Mouse (Mus musculus) retina, postnatal 7 days (tissue): ENCODE data around the gene Foxj1.

Experiments used
- DNase-seq: peaks from one replicate; pipeline ENCODE4 v3.0.0-alpha.2; 2012; ENCODE audit warnings: low read depth, low spot score

Foxj1 gene

GRCm38 (mm10) chr11:116342069-116342791 is 7.0 kb upstream of the Foxj1 start:
- DNase-seq = no peak

GRCm38 (mm10) chr11:116337531-116337930 is 2.3 kb upstream of the Foxj1 start:
- DNase-seq = no peak

GRCm38 (mm10) chr11:116337000-116337399 is 1.8 kb upstream of the Foxj1 start:
- no peak for DNase-seq

GRCm38 (mm10) chr11:116336393-116336792 is 1.2 kb upstream of the Foxj1 start:
- no peak for DNase-seq

- no peak for DNase-seq
Observed at GRCm38 (mm10) chr11:116334417-116334782, 799 bp downstream of the Foxj1 start.

GRCm38 (mm10) chr11:116333526-116334416 is 1.4 kb downstream of the Foxj1 start:
- no peak for DNase-seq

- DNase-seq = no peak
Observed at GRCm38 (mm10) chr11:116332983-116333270, 2.3 kb downstream of the Foxj1 start.

GRCm38 (mm10) chr11:116332232-116332982 is 2.8 kb downstream of the Foxj1 start:
- no peak for DNase-seq

GRCm38 (mm10) chr11:116330211-116330518 is 5.0 kb downstream of the Foxj1 start:
- no peak for DNase-seq

- DNase-seq = no peak
Observed at GRCm38 (mm10) chr11:116329314-116330210, 5.6 kb downstream of the Foxj1 start.

GRCm38 (mm10) chr11:116326963-116327603 is 8.1 kb downstream of the Foxj1 start:
- no peak for DNase-seq

GRCm38 (mm10) chr11:116318719-116319659 is 16.2 kb downstream of the Foxj1 start:
- DNase-seq = peak; percentile 72

- no peak for DNase-seq
Observed at GRCm38 (mm10) chr11:116312359-116312758, 22.8 kb downstream of the Foxj1 start.

- DNase-seq = no peak
Observed at GRCm38 (mm10) chr11:116311169-116311568, 24.0 kb downstream of the Foxj1 start.

GRCm38 (mm10) chr11:116309601-116310000 is 25.6 kb downstream of the Foxj1 start:
- no peak for DNase-seq

- DNase-seq = no peak
Observed at GRCm38 (mm10) chr11:116307762-116308531, 27.3 kb downstream of the Foxj1 start.

GRCm38 (mm10) chr11:116307019-116307725 is 28.0 kb downstream of the Foxj1 start, which contains the start of gene Exoc7:
TSS of gene Exoc7 (minus strand) at chr11:116307233.
- DNase-seq = no peak
